Comparison of ENCODE assay signal across 28 mouse cellular contexts in the genomic region with DNA sequence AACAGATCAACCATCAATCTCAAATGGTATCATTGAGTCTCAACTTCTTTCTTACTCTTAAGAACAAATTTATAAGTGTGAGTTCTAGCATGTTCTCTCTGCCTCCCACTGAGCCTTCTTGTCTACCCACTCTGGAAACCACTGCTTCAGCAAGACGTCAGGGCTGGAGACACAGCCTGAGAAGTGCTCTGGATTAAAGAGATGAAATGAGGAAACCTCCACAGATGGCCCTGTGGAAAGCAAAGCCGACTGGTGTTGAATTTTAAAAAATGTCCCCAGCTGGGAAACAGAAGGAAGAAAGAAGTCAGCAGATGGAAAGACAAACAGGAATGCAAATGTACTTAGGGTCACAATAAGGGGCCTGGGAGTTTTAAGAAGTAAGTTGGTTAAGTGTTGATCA.
DNase-seq lines count a peak whose midpoint lies in the region; ATAC-seq lines count a peak whose summit lies in the region.
"Had no signal": no experiment of that assay in that cellular context is flagged by ENCODE, and none has a peak within 500 bp of the region (broad histone marks: within the 10 kb centered on the region; RNA-seq: fewer than 3 reads in every experiment).

No protein-coding gene starts in this region.

- no peak overlapping the region for H3K27ac ChIP-seq in heart, embryonic 11.5 days (ENCODE audit: low read depth, low read length)
- H3K27ac ChIP-seq: embryonic facial prominence, embryonic 13.5 days; forebrain, embryonic 12.5 days; heart, embryonic 13.5 days; hindbrain, embryonic 12.5 days; kidney, postnatal 0 days; limb, embryonic 15.5 days; liver, embryonic 14.5 days had no signal

- peak; percentile 97 for ATAC-seq in frontal cortex, adult (ENCODE audit: low TSS enrichment)
- no peak for ATAC-seq in heart, embryonic 11.5 days (replicated peaks; ENCODE audit: insufficient number of reproducible peaks, low FRiP score, low TSS enrichment)

- no peak overlapping the region for H3K4me2 ChIP-seq in heart, embryonic 11.5 days
- H3K4me2 ChIP-seq: embryonic facial prominence, embryonic 13.5 days; forebrain, embryonic 12.5 days; heart, embryonic 13.5 days; hindbrain, embryonic 12.5 days; limb, embryonic 15.5 days; lung, embryonic 14.5 days had no signal

- WGBS in heart, embryonic 11.5 days (ENCODE audit: insufficient replicate concordance) = 63% methylated on average over 2 of the region's 2 CpGs

- intact Hi-C loops in left cerebral cortex, postnatal 36 days (cut with DNase I) = loop anchor here (10.0 kb wide), 1 partner anchor 181 kb away; a partner anchor contains a TSS

- H3K9me3 ChIP-seq in heart, embryonic 11.5 days (replicated peaks; ENCODE audit: control insufficient read depth, low read length) = 0 out of 2 replicates have a peak, but pooled peaks cover 2% of the 10 kb centered on the region
- H3K9me3 ChIP-seq: embryonic facial prominence, embryonic 13.5 days; forebrain, embryonic 12.5 days; heart, embryonic 13.5 days; hindbrain, embryonic 12.5 days; limb, embryonic 15.5 days had no signal

- no peak overlapping the region for H3K4me3 ChIP-seq in heart, embryonic 11.5 days (ENCODE audit: low read depth, low read length)
- H3K4me3 ChIP-seq: embryonic facial prominence, embryonic 13.5 days; erythroblast, embryonic 14.5 days; forebrain, embryonic 12.5 days; heart, embryonic 13.5 days; hindbrain, embryonic 12.5 days; limb, embryonic 15.5 days; megakaryocyte, embryonic 14.5 days had no signal

- no peak overlapping the region for H3K9ac ChIP-seq in heart, embryonic 11.5 days (ENCODE audit: low read depth, low read length)
- H3K9ac ChIP-seq: embryonic facial prominence, embryonic 13.5 days; forebrain, embryonic 12.5 days; heart, embryonic 13.5 days; hindbrain, embryonic 12.5 days; limb, embryonic 15.5 days; liver, embryonic 14.5 days; lung, embryonic 14.5 days had no signal

- DNase-seq in right cerebral cortex, adult 18-20 months = peak; percentile 70
- no peak for DNase-seq in right cerebral cortex, postnatal 4 days
- DNase-seq in layer of hippocampus, adult 9-10 months (ENCODE audit: low spot score) = peak; percentile 44
- peak; percentile 26 to 40 for DNase-seq in left cerebral cortex, postnatal 36 days (ENCODE audit: low spot score in 2 of 2)
- DNase-seq in heart, postnatal 4 days = no peak
- DNase-seq in retina, postnatal 1 day = no peak
- DNase-seq: adrenal gland, postnatal 25 days; cerebellum, adult 11-12 months; cerebellum, postnatal 14 days; gastrocnemius, postnatal 14 days; heart, adult 18-20 months; heart, postnatal 14 days; kidney, adult 18-20 months; lung, embryonic 14.5 days; lung, postnatal 36 days; midbrain, embryonic 14.5 days; thymus, postnatal 25 days had no signal

- no peaks in the 10 kb centered on the region for H3K36me3 ChIP-seq in heart, embryonic 11.5 days (ENCODE audit: control insufficient read depth, insufficient read depth, low read length)
- H3K36me3 ChIP-seq: embryonic facial prominence, embryonic 13.5 days; forebrain, embryonic 12.5 days; heart, embryonic 13.5 days; hindbrain, embryonic 12.5 days; limb, embryonic 15.5 days had no signal

- no peaks in the 10 kb centered on the region for H3K4me1 ChIP-seq in heart, embryonic 11.5 days (ENCODE audit: control insufficient read depth, insufficient read depth, low read length)
- H3K4me1 ChIP-seq: embryonic facial prominence, embryonic 13.5 days; forebrain, embryonic 12.5 days; heart, embryonic 13.5 days; hindbrain, embryonic 12.5 days; limb, embryonic 15.5 days; megakaryocyte, embryonic 14.5 days had no signal

- H3K27me3 ChIP-seq in heart, embryonic 11.5 days (ENCODE audit: control insufficient read depth, insufficient read depth, low read length) = no peaks in the 10 kb centered on the region
- H3K27me3 ChIP-seq: embryonic facial prominence, embryonic 13.5 days; forebrain, embryonic 12.5 days; heart, embryonic 13.5 days; hindbrain, embryonic 12.5 days; limb, embryonic 15.5 days; megakaryocyte, embryonic 14.5 days had no signal

Comparison
In these comparisons a context has a peak if more than half of its experiments do, and no peak if none do; other contexts are left out.
1. DNase-seq: peak in right cerebral cortex, adult 18-20 months (single experiment), layer of hippocampus, adult 9-10 months (single experiment) and left cerebral cortex, postnatal 36 days (2 of 2); none in right cerebral cortex, postnatal 4 days (single experiment), heart, postnatal 4 days (single experiment) and retina, postnatal 1 day (single experiment).